Mouse (Mus musculus) liver, postnatal 0 days (tissue): Measurements from ENCODE around the gene Lamtor2.

Experiments
- CTCF ChIP-seq: sonication (generic); IDR thresholded peaks from 2 replicates; pipeline ENCODE4 v1.5.1; 2016; ENCODE audit warnings: antibody characterized with exemption, low read depth
- EP300 ChIP-seq: IDR thresholded peaks from 2 replicates; pipeline ENCODE4 v1.6.1; 2016; ENCODE audit warnings: antibody characterized with exemption, low read depth, mild to moderate bottlenecking

DNA sequence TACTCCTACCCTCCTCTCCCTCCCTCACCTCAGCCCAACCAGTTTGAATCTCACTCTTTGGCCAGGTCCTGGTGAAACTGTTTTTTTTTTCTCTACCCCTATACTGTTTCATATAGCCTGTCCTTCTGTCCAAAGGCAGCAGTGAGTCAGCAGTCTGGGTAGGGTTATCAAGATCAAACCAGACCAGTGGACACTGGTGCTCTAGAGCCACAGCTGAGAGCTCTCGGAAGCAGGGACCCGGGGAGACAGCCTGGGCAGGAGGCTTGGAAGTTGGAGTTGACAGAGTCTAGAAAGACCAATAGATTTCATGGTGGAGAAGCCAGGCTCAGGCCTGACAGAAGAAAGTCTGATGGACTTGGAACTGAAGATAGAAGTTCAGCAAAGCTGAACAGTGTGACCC lies 15.7 kb upstream of the Lamtor2 start:
- TF ChIP-seq EP300 (no peak), CTCF (no peak)
